Mouse (Mus musculus) hematopoietic multipotent progenitor cell, adult 10-12 weeks (in vitro differentiated cells): Measurements from ENCODE around the gene Slc10a7. TPM values are rescaled to one million over a fixed set of nuclear protein-coding genes. Genes with fewer than 3 reads are reported as not detected.

Experiments
- polyA plus RNA-seq: library from polyadenylated mRNA; stranded (reverse); fragments of >175 nt; gene quantifications from 2 replicates; pipeline ENCODE4 v1.2.3, GENCODE M21; 2012; ENCODE audit warnings: low replicate concordance

Gene Slc10a7
- polyA plus RNA-seq = 2.4 and 8.3 TPM in 2 replicates

DNA sequence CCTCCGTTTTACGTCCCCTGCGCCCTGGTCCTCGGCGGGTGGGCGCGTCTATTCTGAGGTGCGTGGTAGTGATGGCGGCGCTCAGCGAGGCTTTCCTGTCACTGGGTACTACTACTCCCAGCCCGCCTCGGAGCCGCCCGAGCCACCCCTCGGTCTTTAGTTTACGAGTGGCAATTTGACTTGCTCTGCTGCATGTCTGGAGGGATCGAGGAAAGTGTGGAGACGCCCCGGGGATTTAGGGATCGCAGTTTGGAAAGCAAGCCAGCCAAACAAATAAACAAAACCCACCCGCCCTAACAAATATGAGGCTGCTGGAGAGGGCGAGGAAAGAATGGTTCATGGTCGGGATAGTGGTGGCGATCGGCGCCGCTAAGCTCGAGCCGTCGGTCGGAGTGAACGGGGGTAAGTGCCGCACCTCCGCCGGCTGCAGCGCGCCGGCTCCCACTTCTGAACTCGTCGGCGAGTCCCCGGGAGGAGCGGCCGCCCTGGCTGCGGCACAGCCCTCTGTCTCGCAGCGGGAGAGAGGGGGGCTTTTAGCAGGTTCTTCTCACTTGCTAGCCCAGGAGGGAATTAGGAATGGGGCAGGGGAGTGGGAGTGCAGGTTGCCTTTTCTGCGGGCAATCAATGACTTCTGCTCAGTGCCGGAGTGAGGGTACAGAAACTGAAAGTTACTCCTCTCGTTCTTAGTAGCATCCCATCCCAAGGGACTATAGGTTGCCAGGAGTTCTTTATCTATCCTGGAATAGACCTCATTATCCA lies at the start of gene Slc10a7:
Slc10a7 (plus strand) TSS at position 74 of the 759 bp plus-strand sequence.

DNA sequence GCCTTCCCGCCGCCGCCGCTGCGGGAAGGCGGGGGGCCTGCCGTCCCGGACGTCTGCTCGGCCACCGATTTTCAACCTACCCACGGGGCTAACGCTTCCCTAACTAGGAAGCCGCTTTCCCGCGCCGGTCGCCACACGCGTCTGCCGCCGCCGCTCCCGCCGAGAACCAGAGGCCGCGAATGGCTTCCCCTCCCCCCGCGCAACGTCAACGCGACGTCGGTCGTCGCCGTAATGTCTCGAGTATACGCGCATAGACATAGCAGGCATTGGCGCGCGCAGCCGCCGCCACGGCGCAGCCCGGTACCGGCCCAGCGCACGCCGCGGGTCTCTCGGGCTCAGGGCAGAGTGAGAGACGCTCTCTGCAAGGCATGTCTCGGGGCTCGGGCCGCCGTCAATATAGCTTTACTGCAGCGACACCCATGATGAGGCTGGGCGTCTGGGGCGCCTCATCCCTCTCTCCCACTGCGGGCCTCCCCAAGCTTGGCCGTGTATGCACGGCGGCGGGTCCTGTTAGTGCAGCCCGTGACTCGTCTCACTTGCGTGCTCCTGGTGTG lies 350 bp upstream of the Slc10a7 start, which contains the start of gene Rbmxl1:
Rbmxl1 (minus strand) TSS at position 180 of the 554 bp plus-strand sequence.

Other genes starting within 250 kb of the Slc10a7 start
- gene Pou4f2, start 72.7 kb upstream of the Slc10a7 start, polyA plus RNA-seq = 0.04 TPM in 1 of 2 replicates, not detected in the other
- 27.7 and 70.8 TPM in 2 replicates for gene Rbmxl1, start 448 bp upstream of the Slc10a7 start, polyA plus RNA-seq